Mouse (Mus musculus): ENCODE measurements around the gene Mrps12. TPM values are rescaled to one million over a fixed set of nuclear protein-coding genes. Genes with fewer than 3 reads are reported as not detected.

Mrps12 gene
- polyA plus RNA-seq, 1 experiment, result 514 TPM

GRCm38 (mm10) chr7:28769414-28769958 lies 27.9 kb upstream of the Mrps12 start:
- TF ChIP-seq GATA1 (IDR thresholded peaks at IDR 0.05; ENCODE audit: low read length), result no peak

- no peak for TF ChIP-seq GATA1 (IDR thresholded peaks at IDR 0.05; ENCODE audit: low read length)
These were observed 25.9 kb upstream of the Mrps12 start, which contains the start of gene Nfkbib for GRCm38 (mm10) chr7:28767462-28767965. Gene Nfkbib (minus strand): TSS chr7:28767512.

GRCm38 (mm10) chr7:28766910-28767309 lies 25.3 kb upstream of the Mrps12 start:
- TF ChIP-seq GATA1 (IDR thresholded peaks at IDR 0.05; ENCODE audit: low read length), result no peak

- TF ChIP-seq GATA1 (IDR thresholded peaks at IDR 0.05; ENCODE audit: low read length), result no peak
These were observed 24.7 kb upstream of the Mrps12 start, which contains the start of gene Sirt2 for GRCm38 (mm10) chr7:28766173-28766879. Gene Sirt2 (plus strand): TSS chr7:28766735.

- no peak for TF ChIP-seq GATA1 (IDR thresholded peaks at IDR 0.05; ENCODE audit: low read length)
These were observed 23.6 kb upstream of the Mrps12 start for GRCm38 (mm10) chr7:28765211-28765610.

GRCm38 (mm10) chr7:28761907-28762306 lies 20.3 kb upstream of the Mrps12 start:
- TF ChIP-seq GATA1 (IDR thresholded peaks at IDR 0.05; ENCODE audit: low read length), result no peak

- TF ChIP-seq GATA1 (IDR thresholded peaks at IDR 0.05; ENCODE audit: low read length), result no peak
These were observed 17.0 kb upstream of the Mrps12 start for GRCm38 (mm10) chr7:28758623-28759022.

GRCm38 (mm10) chr7:28756079-28756478 lies 14.5 kb upstream of the Mrps12 start, which contains the start of gene Ccer2:
Gene Ccer2 (plus strand): TSS chr7:28756174.
- no peak for TF ChIP-seq GATA1 (IDR thresholded peaks at IDR 0.05; ENCODE audit: low read length)

- TF ChIP-seq GATA1 (IDR thresholded peaks at IDR 0.05; ENCODE audit: low read length), result no peak
These were observed 8.3 kb upstream of the Mrps12 start for GRCm38 (mm10) chr7:28749935-28750334.

- no peak for TF ChIP-seq GATA1 (IDR thresholded peaks at IDR 0.05; ENCODE audit: low read length)
These were observed 282 bp downstream of the Mrps12 start for GRCm38 (mm10) chr7:28741368-28741708.

GRCm38 (mm10) chr7:28740949-28741348 lies 671 bp downstream of the Mrps12 start:
- no peak for TF ChIP-seq GATA1 (IDR thresholded peaks at IDR 0.05; ENCODE audit: low read length)

- no peak for TF ChIP-seq GATA1 (IDR thresholded peaks at IDR 0.05; ENCODE audit: low read length)
These were observed 1.8 kb downstream of the Mrps12 start for GRCm38 (mm10) chr7:28739829-28740228.

- no peak for TF ChIP-seq GATA1 (IDR thresholded peaks at IDR 0.05; ENCODE audit: low read length)
These were observed 5.9 kb downstream of the Mrps12 start for GRCm38 (mm10) chr7:28735701-28736100.

- TF ChIP-seq GATA1 (IDR thresholded peaks at IDR 0.05; ENCODE audit: low read length), result no peak
These were observed 8.4 kb downstream of the Mrps12 start for GRCm38 (mm10) chr7:28733211-28733610.

GRCm38 (mm10) chr7:28732341-28733142 lies 9.1 kb downstream of the Mrps12 start:
- no peak for TF ChIP-seq GATA1 (IDR thresholded peaks at IDR 0.05; ENCODE audit: low read length)
